Mouse (Mus musculus): ENCODE results near the gene Tk1. TPM values are rescaled to one million over a fixed set of nuclear protein-coding genes. Genes with fewer than 3 reads are reported as not detected.

Gene Tk1
- polyA plus RNA-seq, 1 experiment from 2014 or later = 120 TPM

- Histone ChIP-seq H3K27ac (ENCODE audit: low read length) (no peak overlapping the region), H3K4me1 (ENCODE audit: control insufficient read depth, low read depth, low read length) (no peaks in the 10 kb centered on the region), H3K9ac (ENCODE audit: low read depth, low read length) (no peak overlapping the region), H3K27me3 (ENCODE audit: control insufficient read depth, insufficient read depth, low read depth, low read length) (peaks cover 27% of the 10 kb centered on the region), H3K4me3 (ENCODE audit: low read depth, low read length) (no peak overlapping the region), H3K36me3 (ENCODE audit: control insufficient read depth, insufficient read depth) (no peaks in the 10 kb centered on the region), H3K4me2 (ENCODE audit: low read depth, low read length) (no peak overlapping the region), H3K9me3 (replicated peaks; ENCODE audit: control insufficient read depth, low read length) (no peaks in the 10 kb centered on the region)
- 39% methylated on average over 2 of the region's 2 CpGs for WGBS (ENCODE audit: insufficient replicate concordance)
- no peak for ATAC-seq (ENCODE audit: low read depth)
Observed at GRCm38 (mm10) chr11:117864805-117865204, 38.9 kb upstream of the Tk1 start.

- Histone ChIP-seq H3K27ac (ENCODE audit: low read length) (no peak overlapping the region), H3K4me2 (ENCODE audit: low read depth, low read length) (no peak overlapping the region), H3K9me3 (replicated peaks; ENCODE audit: control insufficient read depth, low read length) (no peaks in the 10 kb centered on the region), H3K4me3 (ENCODE audit: low read depth, low read length) (no peak overlapping the region), H3K9ac (ENCODE audit: low read depth, low read length) (no peak overlapping the region), H3K27me3 (ENCODE audit: control insufficient read depth, insufficient read depth, low read depth, low read length) (peaks cover 33% of the 10 kb centered on the region), H3K4me1 (ENCODE audit: control insufficient read depth, low read depth, low read length) (no peaks in the 10 kb centered on the region), H3K36me3 (ENCODE audit: control insufficient read depth, insufficient read depth) (no peaks in the 10 kb centered on the region)
- WGBS (ENCODE audit: insufficient replicate concordance) = 32% methylated on average over 11 of the region's 11 CpGs
- no peak for ATAC-seq (ENCODE audit: low read depth)
Observed at GRCm38 (mm10) chr11:117863174-117863856, 37.4 kb upstream of the Tk1 start.

DNA sequence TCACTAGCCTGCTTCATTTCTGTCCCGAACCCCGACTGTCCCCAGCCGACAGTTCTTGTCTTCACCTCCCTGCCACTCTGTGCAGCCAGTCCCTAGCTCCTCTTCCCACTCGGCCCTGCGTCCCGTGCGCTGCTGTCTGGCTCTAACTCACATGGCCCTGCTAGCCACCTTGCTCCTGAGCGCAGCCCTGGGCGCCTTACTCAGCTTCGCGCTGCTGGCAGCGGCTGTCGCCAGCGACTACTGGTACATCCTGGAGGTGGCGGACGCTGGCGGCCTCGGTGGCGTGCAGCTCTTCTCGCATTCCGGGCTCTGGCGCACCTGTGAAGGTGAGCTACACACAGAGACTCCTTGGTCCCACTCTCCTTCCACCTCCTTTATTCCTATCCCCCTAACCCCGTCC, 34.7 kb upstream of the Tk1 start, which contains the start of gene Tmem235:
TSS of gene Tmem235 (plus strand) at position 152 of the 400 bp plus-strand sequence.
- H3K27me3 ChIP-seq (ENCODE audit: control insufficient read depth, insufficient read depth, low read depth, low read length) = peaks cover 33% of the 10 kb centered on the region
- H3K36me3 ChIP-seq (ENCODE audit: control insufficient read depth, insufficient read depth) = peaks cover 25% of the 10 kb centered on the region
- no peak within 1 kb of the TSS for H3K9ac ChIP-seq (ENCODE audit: low read depth, low read length)
- H3K4me2 ChIP-seq (ENCODE audit: low read depth, low read length) = no peak within 1 kb of the TSS
- H3K4me1 ChIP-seq (ENCODE audit: control insufficient read depth, low read depth, low read length) = no peaks in the 10 kb centered on the region
- H3K9me3 ChIP-seq (replicated peaks; ENCODE audit: control insufficient read depth, low read length) = no peaks in the 10 kb centered on the region; the same call in 1 of the 2 replicates
- WGBS (ENCODE audit: insufficient replicate concordance) = 5% methylated on average over 23 of the region's 23 CpGs
- no peak within 1 kb of the TSS for H3K27ac ChIP-seq (ENCODE audit: low read length)
- no peak for ATAC-seq (ENCODE audit: low read depth)
- no peak within 1 kb of the TSS for H3K4me3 ChIP-seq (ENCODE audit: low read depth, low read length)

DNA sequence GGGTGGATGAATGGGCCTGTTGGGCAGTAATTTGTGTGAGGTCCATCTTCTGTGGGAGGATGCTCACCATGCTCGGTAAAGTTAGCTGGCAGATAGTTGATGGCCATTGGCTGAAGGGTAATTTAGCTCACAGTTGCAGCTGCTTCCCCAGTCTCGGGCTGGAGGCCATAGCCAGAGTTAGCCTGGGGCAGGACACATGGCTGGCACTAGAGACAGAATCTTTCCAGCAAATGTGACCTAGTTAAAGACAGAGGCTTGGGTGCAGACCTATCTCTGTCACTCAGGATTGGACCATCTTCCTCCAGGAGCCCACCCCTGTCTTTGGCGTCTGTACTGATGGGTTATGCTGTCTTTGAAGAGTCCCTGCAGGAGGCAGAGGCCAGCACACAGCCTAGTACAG, 32.5 kb upstream of the Tk1 start:
- Histone ChIP-seq H3K9ac (ENCODE audit: low read depth, low read length) (no peak overlapping the region), H3K27ac (ENCODE audit: low read length) (no peak overlapping the region), H3K4me2 (ENCODE audit: low read depth, low read length) (no peak overlapping the region), H3K4me1 (ENCODE audit: control insufficient read depth, low read depth, low read length) (no peaks in the 10 kb centered on the region), H3K27me3 (ENCODE audit: control insufficient read depth, insufficient read depth, low read depth, low read length) (peaks cover 33% of the 10 kb centered on the region), H3K4me3 (ENCODE audit: low read depth, low read length) (no peak overlapping the region), H3K36me3 (ENCODE audit: control insufficient read depth, insufficient read depth) (peaks cover 46% of the 10 kb centered on the region), H3K9me3 (replicated peaks; ENCODE audit: control insufficient read depth, low read length) (no peaks in the 10 kb centered on the region; the same call in 1 of the 2 replicates)
- WGBS (ENCODE audit: insufficient replicate concordance) = 61% methylated on average over 3 of the region's 3 CpGs
- 0 out of 2 replicates have a peak, but pooled peaks have one; percentile 5 for ATAC-seq (ENCODE audit: low read depth)

DNA sequence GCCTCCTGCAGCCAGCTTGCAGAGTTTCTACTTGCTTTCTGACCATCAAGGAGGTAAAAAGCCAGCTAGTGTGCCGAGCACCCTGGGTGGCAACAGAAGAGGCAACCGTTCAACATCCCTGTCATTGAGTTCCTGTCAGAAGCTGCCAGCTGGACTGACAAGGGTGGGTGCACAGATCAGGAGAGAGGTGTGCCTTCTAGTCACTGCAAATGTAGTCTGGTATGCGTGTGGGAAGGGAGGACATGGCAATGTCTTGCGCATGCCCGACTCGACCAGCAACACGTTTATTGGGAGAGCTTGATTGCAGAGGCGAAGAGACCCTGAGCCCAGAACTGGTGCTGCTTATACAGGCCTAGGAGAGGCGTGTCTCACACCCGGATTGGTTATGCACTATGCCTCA, 31.6 kb upstream of the Tk1 start:
- whole genome bisulfite sequencing (ENCODE audit: insufficient replicate concordance) = 91% methylated on average over 10 of the region's 10 CpGs
- no peak for ATAC-seq (ENCODE audit: low read depth)
- Histone ChIP-seq H3K27me3 (ENCODE audit: control insufficient read depth, insufficient read depth, low read depth, low read length) (peaks cover 30% of the 10 kb centered on the region), H3K4me2 (ENCODE audit: low read depth, low read length) (no peak overlapping the region), H3K4me3 (ENCODE audit: low read depth, low read length) (no peak overlapping the region), H3K4me1 (ENCODE audit: control insufficient read depth, low read depth, low read length) (no peaks in the 10 kb centered on the region), H3K9ac (ENCODE audit: low read depth, low read length) (no peak overlapping the region), H3K36me3 (ENCODE audit: control insufficient read depth, insufficient read depth) (peaks cover 55% of the 10 kb centered on the region), H3K27ac (ENCODE audit: low read length) (no peak overlapping the region), H3K9me3 (replicated peaks; ENCODE audit: control insufficient read depth, low read length) (no peaks in the 10 kb centered on the region; the same call in 1 of the 2 replicates)

DNA sequence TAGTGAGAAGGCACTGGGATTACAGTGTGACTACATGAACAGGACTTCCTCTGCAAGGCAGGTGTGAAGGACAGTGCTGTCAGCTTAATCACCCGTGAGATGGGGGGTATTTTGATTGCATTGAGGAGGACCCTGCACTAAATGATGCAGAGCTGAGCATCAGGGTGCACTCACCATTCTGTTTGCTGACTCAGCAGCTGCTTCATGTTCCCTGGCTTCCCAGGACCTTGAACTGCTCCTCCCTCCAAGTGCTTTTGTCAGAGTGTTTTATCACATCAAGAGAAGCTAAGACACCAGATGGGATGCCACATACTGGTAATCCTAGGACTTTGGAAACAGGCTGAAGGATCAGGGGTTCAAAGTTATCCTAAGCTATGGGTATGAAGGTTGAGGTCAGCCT, 30.1 kb upstream of the Tk1 start:
- Histone ChIP-seq H3K4me1 (ENCODE audit: control insufficient read depth, low read depth, low read length) (peaks cover 8% of the 10 kb centered on the region), H3K4me3 (ENCODE audit: low read depth, low read length) (no peak overlapping the region), H3K9ac (ENCODE audit: low read depth, low read length) (no peak overlapping the region), H3K36me3 (ENCODE audit: control insufficient read depth, insufficient read depth) (peaks cover 66% of the 10 kb centered on the region), H3K27ac (ENCODE audit: low read length) (no peak overlapping the region), H3K9me3 (replicated peaks; ENCODE audit: control insufficient read depth, low read length) (no peaks in the 10 kb centered on the region; the same call in 1 of the 2 replicates), H3K27me3 (ENCODE audit: control insufficient read depth, insufficient read depth, low read depth, low read length) (peaks cover 18% of the 10 kb centered on the region), H3K4me2 (ENCODE audit: low read depth, low read length) (no peak overlapping the region)
- ATAC-seq (ENCODE audit: low read depth) = no peak
- 78% methylated on average over 1 of the region's 1 CpGs for WGBS (ENCODE audit: insufficient replicate concordance)

DNA sequence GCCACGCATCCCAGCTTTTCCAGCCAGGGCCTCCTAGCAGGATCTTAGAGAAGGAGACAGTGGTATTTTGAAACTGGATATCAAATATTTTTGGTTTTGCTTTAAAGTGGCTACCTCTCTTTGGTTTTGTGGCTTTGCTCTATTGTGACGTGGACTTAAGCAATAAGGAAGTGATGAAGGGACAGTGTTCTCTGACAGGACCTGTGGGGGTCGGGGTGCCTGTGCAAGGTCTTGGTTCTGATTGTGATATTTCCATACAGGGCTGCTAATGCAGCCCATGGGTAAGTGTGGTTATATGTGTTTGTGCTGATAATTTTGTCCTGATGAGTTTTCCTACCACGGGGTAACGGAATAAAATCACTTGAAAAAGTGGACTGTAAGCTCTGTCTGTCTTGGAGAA, 29.5 kb upstream of the Tk1 start:
- Histone ChIP-seq H3K27ac (ENCODE audit: low read length) (no peak overlapping the region), H3K9me3 (replicated peaks; ENCODE audit: control insufficient read depth, low read length) (no peaks in the 10 kb centered on the region; the same call in 1 of the 2 replicates), H3K27me3 (ENCODE audit: control insufficient read depth, insufficient read depth, low read depth, low read length) (peaks cover 12% of the 10 kb centered on the region), H3K4me2 (ENCODE audit: low read depth, low read length) (no peak overlapping the region), H3K9ac (ENCODE audit: low read depth, low read length) (no peak overlapping the region), H3K4me1 (ENCODE audit: control insufficient read depth, low read depth, low read length) (peaks cover 12% of the 10 kb centered on the region), H3K36me3 (ENCODE audit: control insufficient read depth, insufficient read depth) (peaks cover 68% of the 10 kb centered on the region), H3K4me3 (ENCODE audit: low read depth, low read length) (no peak overlapping the region)
- no peak for ATAC-seq (ENCODE audit: low read depth)
- 86% methylated on average over 5 of the region's 5 CpGs for WGBS (ENCODE audit: insufficient replicate concordance)

- H3K27ac ChIP-seq (ENCODE audit: low read length) = no peak overlapping the region
- peaks cover 2% of the 10 kb centered on the region for H3K27me3 ChIP-seq (ENCODE audit: control insufficient read depth, insufficient read depth, low read depth, low read length)
- peaks cover 68% of the 10 kb centered on the region for H3K36me3 ChIP-seq (ENCODE audit: control insufficient read depth, insufficient read depth)
- no peak for ATAC-seq (ENCODE audit: low read depth)
- peaks cover 14% of the 10 kb centered on the region for H3K4me1 ChIP-seq (ENCODE audit: control insufficient read depth, low read depth, low read length)
- H3K4me2 ChIP-seq (ENCODE audit: low read depth, low read length) = no peak overlapping the region
- 89% methylated on average over 9 of the region's 9 CpGs for WGBS (ENCODE audit: insufficient replicate concordance)
- no peak overlapping the region for H3K9ac ChIP-seq (ENCODE audit: low read depth, low read length)
- no peaks in the 10 kb centered on the region; the same call in 1 of the 2 replicates for H3K9me3 ChIP-seq (replicated peaks; ENCODE audit: control insufficient read depth, low read length)
- H3K4me3 ChIP-seq (ENCODE audit: low read depth, low read length) = no peak overlapping the region
Observed at GRCm38 (mm10) chr11:117854241-117854640, 28.3 kb upstream of the Tk1 start.

GRCm38 (mm10) chr11:117852875-117853274, 27.0 kb upstream of the Tk1 start:
- Histone ChIP-seq H3K27ac (ENCODE audit: low read length) (no peak overlapping the region), H3K27me3 (ENCODE audit: control insufficient read depth, insufficient read depth, low read depth, low read length) (no peaks in the 10 kb centered on the region), H3K4me3 (ENCODE audit: low read depth, low read length) (no peak overlapping the region), H3K4me2 (ENCODE audit: low read depth, low read length) (no peak overlapping the region), H3K9me3 (replicated peaks; ENCODE audit: control insufficient read depth, low read length) (no peaks in the 10 kb centered on the region; the same call in 1 of the 2 replicates), H3K4me1 (ENCODE audit: control insufficient read depth, low read depth, low read length) (peaks cover 23% of the 10 kb centered on the region), H3K9ac (ENCODE audit: low read depth, low read length) (no peak overlapping the region), H3K36me3 (ENCODE audit: control insufficient read depth, insufficient read depth) (peaks cover 64% of the 10 kb centered on the region)
- no peak for ATAC-seq (ENCODE audit: low read depth)
- 81% methylated on average over 3 of the region's 3 CpGs for WGBS (ENCODE audit: insufficient replicate concordance)

All from liver, embryonic 16.5 days (tissue).